Mouse (Mus musculus): ENCODE measurements at regions not wholly inside any gene's neighbourhood (a gene's known extent, or its start where the extent isn't known, plus 50 kb on each side); places are given as distances from the start of the nearest gene placed in this dataset.
A peak's percentile ranks its signal among the peaks of the same experiment; 100 is the strongest.

GRCm38 (mm10) chr10:84088799-84089778, 351.3 kb downstream of the Nuak1 start:
- no peak for DNase-seq (ENCODE audit: low spot score)

GRCm38 (mm10) chr10:84093919-84094318, 346.5 kb downstream of the Nuak1 start:
- DNase-seq (ENCODE audit: low spot score) = no peak

GRCm38 (mm10) chr10:84097196-84097595, 343.2 kb downstream of the Nuak1 start:
- DNase-seq (ENCODE audit: low spot score) = no peak

- peak; percentile 33 for DNase-seq (ENCODE audit: low spot score)
Observed at GRCm38 (mm10) chr10:84103985-84104384, 336.4 kb downstream of the Nuak1 start.

GRCm38 (mm10) chr10:84104556-84104955, 335.8 kb downstream of the Nuak1 start:
- no peak for DNase-seq (ENCODE audit: low spot score)

- no peak for DNase-seq (ENCODE audit: low spot score)
Observed at GRCm38 (mm10) chr10:84109680-84110371, 330.6 kb downstream of the Nuak1 start.

GRCm38 (mm10) chr10:84110372-84110985, 329.9 kb downstream of the Nuak1 start:
- no peak for DNase-seq (ENCODE audit: low spot score)

GRCm38 (mm10) chr10:84111502-84111901, 328.9 kb downstream of the Nuak1 start:
- no peak for DNase-seq (ENCODE audit: low spot score)

- no peak for DNase-seq (ENCODE audit: low spot score)
Observed at GRCm38 (mm10) chr10:84111909-84112308, 328.5 kb downstream of the Nuak1 start.

GRCm38 (mm10) chr10:84119952-84120550, 320.3 kb downstream of the Nuak1 start:
- DNase-seq (ENCODE audit: low spot score) = peak; percentile 21

GRCm38 (mm10) chr10:84137019-84137658, 303.3 kb downstream of the Nuak1 start:
- DNase-seq (ENCODE audit: low spot score) = peak; percentile 23

- no peak for DNase-seq (ENCODE audit: low spot score)
Observed at GRCm38 (mm10) chr10:84142741-84143454, 297.5 kb downstream of the Nuak1 start.

GRCm38 (mm10) chr10:84143674-84144343, 296.6 kb downstream of the Nuak1 start:
- DNase-seq (ENCODE audit: low spot score) = peak; percentile 38

GRCm38 (mm10) chr10:84144344-84144687, 296.1 kb downstream of the Nuak1 start:
- no peak for DNase-seq (ENCODE audit: low spot score)

GRCm38 (mm10) chr10:84147305-84147984, 293.0 kb downstream of the Nuak1 start:
- DNase-seq (ENCODE audit: low spot score) = no peak

GRCm38 (mm10) chr10:84163752-84164151, 276.6 kb downstream of the Nuak1 start:
- DNase-seq (ENCODE audit: low spot score) = no peak

- no peak for DNase-seq (ENCODE audit: low spot score)
Observed at GRCm38 (mm10) chr10:84165832-84166567, 274.4 kb downstream of the Nuak1 start.

- no peak for DNase-seq (ENCODE audit: low spot score)
Observed at GRCm38 (mm10) chr10:84166568-84166905, 273.9 kb downstream of the Nuak1 start.

GRCm38 (mm10) chr10:84172828-84173321, 267.5 kb downstream of the Nuak1 start:
- peak; percentile 72 for DNase-seq (ENCODE audit: low spot score)
